Mouse (Mus musculus): ENCODE measurements at regions not wholly inside any gene's neighbourhood (a gene's known extent, or its start where the extent isn't known, plus 50 kb on each side); places are given as distances from the start of the nearest gene placed in this dataset.

DNA sequence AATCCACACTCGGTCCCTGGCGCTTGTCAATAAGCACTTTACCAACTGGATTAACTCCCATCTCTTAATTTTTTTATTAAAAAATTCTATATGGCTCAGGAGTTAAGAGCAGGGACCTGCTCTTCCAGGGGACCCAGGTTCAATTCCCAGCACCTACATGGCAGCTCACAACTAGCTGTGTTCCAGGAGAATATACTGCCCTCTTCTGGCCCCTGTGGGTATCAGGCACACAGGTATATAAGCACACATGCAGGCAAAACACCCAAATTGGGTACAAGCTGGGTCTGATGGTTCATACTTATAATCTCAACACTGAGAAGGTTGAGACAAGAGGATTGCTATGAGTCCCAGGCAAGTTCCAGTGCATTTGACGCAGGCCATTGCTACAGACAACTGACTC is 92.8 kb upstream of the Foxk1 start:
- TF ChIP-seq CTCF (IDR thresholded peaks at IDR 0.05; ENCODE audit: borderline replicate concordance, extremely low read depth, insufficient read depth, insufficient read length) (no peak), POLR2A (IDR thresholded peaks at IDR 0.05; ENCODE audit: borderline replicate concordance, extremely low read depth, insufficient read depth, insufficient read length, poor library complexity, severe bottlenecking) (no peak)

All from brain, embryonic 14.5 days (tissue).